Mouse (Mus musculus): ENCODE measurements around the gene Mrpl24.

The Mrpl24 gene

DNA sequence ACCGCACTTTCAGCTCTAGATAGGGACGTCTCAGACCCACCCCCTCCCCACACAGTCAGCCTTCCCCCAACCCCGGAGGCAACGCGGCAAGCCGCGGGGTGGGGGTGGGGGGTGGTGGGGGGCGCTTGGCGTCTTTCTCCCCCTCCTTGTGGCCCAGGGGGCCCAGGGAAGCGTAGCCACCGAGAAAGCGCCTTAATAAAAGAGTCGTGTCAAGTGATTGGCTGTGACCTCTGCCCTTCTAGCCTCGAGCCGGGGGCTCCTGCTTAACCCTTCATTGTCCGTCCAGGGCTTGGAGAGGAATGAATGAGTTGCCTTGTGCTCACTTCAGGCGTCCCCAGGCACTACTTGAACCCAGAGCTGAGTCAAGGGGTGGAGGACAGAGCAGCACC lies 28.5 kb downstream of the Mrpl24 start:
- no peak for DNase-seq

DNA sequence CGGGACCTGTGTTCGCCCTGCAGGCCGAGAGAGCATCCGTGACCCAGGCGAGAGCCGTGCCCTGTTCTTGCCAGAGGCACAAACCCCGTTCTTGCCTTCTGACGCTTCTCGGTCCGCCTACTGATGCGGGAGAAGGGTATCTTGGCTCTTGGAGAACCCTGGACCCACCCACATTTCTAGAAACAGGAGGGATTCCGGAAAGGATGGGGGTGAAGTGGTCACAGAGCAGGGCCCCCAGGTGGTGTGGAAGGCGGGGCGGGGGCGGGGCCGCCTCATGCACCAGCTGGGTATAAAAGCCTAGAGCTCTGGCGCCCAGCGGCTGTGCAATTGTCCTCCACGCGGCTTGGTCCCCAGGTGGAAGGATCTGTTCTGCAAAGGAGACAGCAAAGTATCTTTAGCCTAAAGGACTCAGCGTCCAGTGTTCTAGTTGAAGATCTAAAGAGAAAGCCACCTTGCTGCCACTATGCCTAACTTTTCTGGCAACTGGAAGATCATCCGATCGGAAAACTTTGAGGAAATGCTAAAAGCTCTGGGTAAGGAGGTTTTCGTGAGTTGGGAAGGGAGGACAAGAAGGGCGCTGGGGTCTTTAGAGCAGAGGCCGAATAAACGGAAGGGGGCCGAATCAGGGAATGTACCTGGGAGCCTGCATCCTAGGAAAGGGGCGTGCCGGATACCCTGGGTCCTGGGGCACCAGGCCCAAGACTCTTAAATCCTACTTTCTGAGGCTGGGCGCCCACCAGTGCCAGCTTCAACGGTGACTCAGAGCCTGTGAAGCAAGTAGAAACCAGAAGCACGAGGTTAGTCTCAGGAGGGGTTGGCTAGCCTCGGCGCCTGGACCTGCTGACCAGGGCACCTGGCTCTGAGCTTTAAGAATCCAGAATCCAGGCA lies 29.3 kb downstream of the Mrpl24 start, which contains the start of gene Crabp2:
TSS of gene Crabp2 (plus strand) at position 289 of the 888 bp plus-strand sequence.
- DNase-seq = peak in 1 of 2 experiments; percentile 27

DNA sequence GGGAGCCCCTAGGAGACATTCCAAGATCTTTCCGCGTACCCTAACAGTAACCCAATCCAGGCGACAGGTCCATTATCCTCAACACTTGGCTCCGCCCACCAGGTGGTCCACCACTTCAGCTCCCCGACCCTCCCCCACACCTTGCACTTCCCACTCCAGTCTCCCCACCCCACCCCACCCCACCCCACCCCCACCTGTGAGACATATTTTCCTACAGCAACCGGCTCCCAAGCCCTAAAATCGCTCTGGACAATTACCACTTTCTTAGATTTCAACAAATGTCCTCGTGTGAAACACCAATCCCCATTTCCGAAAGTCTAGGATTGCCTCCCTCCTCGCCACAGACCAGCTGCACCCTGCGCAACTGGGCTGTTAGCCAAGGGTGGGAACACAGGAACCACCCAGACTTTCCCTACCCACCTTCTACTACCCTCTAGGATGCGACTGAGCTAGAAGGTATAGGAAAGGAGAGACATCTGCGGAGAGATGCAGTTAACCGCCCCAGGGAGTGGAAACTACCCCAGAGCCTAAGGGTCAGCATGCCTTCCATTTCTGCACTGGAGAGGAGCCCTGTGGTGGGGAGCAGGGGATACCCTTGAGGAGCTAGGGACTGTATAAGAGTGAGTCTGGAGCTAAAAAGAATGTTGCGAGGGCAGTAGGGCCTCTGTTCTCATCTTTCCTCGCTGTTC lies 30.1 kb downstream of the Mrpl24 start:
- no peak for DNase-seq

DNA sequence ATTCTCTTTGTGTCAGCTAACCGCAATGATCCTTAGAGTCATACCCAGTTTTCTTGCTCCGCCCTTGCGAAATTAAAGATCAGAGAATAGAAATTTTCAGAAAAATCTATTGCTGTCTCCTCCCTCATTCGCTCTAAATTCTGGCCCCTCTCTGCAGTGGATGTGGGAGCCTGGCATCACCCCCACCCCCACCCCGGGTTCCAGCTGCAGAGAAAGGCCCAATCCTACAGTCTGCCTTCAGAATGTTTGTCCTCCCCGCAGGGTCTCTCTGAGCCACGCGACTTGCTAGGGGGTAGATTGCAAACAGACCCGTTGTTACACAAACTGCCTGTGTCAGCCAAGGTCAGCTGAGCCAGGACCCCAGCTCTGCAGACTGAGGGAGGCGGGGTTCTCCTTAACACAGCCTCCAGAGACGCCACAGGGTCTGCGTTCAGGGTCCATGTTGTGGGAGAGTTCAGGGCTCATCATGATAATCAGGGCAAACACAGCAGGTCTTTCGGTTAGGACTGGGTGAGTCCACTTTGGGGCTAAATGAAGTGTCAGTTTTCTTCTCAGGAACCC lies 30.7 kb downstream of the Mrpl24 start:
- DNase-seq = no peak

DNA sequence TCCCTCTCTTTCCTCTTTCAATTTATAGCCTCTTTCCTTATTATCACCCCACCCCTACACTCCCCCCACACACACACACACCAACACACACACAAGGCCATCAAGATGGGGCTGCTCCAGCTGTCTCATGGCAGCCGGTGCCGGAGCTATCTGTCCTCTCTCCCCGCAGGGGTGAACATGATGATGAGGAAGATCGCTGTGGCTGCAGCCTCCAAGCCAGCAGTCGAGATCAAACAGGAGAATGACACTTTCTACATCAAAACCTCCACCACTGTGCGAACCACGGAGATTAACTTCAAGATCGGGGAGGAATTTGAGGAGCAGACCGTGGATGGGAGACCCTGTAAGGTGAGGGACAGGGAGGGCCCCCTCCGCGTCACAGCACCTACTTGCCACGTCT lies 32.6 kb downstream of the Mrpl24 start:
- DNase-seq = no peak

DNA sequence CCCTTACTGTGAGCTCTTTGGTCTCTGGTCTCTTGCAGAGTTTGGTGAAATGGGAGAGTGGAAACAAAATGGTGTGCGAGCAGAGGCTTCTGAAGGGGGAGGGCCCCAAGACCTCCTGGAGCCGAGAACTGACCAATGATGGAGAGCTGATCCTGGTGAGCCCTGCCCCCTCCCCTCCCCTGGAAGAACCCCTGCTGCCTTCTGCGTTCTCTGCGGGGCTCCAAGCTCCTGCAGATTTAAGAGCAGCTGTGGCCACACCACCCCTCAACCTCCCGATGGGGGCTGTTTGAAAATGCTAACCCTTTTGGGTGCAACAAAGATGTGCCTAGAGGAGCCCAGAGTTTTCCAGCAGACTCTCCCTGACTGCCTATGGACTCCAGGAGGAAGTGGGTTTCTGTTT lies 33.1 kb downstream of the Mrpl24 start:
- peak; percentile 47 to 70 for DNase-seq

DNA sequence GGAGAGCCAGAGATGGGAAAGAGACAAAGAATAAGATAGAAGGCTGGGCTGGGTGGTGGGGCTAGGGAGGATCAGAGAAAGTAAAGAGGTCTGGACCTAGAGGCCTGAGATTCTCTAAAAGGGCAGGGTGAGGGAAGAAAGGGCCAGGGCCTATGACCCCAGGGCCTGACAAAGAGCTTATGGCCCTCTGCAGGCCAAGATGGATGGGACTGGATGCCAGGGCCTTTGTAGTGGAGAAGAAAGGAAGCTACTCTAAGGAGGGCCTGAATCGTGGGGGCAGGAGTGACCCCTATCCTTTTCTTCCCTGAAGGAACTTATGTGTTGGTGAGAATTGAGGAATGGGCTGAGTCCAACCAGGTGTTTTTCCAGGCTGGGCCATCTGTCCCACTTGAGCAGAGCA lies 38.8 kb downstream of the Mrpl24 start:
- DNase-seq = no peak

DNA sequence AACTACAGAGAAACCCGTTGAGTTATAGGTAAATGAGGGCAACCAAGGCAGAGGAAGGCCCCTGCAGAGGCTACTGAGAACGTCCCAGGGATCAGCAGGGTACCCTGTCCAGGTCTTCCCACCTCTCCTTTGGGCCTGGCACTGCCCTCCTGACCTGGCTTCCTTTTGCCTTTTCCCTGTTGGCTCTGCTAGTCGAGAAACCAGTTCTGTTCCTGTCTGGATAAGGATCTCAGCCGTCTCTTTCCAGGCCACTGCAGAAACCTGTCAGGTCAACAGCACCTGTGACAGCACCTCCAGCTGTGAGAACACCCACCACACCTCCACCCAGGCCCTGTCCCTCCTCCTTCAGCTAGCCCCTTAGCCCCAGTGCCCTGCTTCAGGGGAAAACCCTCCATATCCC lies 39.2 kb downstream of the Mrpl24 start:
- no peak for DNase-seq

DNA sequence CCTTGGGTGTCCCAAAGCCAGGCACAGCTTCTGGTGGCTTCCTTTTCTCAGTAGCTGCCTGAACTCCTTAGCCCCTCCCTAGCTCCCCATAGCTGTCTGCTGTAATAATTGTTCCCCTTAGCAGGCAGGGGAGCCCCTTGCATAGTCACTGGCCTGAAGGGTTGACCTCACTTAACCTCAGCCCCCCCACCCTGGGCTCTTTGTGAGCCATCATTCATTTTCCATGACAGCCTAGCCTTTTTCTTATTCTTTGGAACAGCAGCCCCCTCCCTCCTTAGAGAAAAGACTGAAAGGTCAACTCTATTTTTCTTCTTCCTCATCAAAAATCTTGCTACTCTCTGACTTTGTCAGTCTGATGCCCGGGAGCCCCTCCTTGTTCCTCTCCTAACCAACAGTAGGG lies 39.7 kb downstream of the Mrpl24 start:
- DNase-seq = no peak

DNA sequence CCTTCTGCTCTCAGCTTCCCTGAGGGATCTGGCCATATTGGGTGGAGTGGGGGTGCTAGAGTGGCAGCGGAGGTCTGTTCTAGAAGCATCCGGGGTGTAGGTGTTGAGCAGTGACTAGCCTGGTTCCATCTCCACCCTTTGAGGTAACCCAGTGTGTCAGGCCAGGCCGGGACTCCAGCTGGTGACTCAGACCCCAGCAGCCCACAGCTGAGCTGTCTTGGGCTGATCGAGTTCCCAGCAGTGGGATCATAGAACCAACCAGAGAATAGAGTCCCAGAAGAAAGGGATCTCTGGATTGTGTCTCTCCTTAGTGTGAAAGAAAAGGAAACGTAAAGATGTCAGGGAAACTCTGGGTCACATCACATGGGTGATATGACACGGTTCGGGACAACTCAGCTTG lies 40.1 kb downstream of the Mrpl24 start:
- DNase-seq = no peak

DNA sequence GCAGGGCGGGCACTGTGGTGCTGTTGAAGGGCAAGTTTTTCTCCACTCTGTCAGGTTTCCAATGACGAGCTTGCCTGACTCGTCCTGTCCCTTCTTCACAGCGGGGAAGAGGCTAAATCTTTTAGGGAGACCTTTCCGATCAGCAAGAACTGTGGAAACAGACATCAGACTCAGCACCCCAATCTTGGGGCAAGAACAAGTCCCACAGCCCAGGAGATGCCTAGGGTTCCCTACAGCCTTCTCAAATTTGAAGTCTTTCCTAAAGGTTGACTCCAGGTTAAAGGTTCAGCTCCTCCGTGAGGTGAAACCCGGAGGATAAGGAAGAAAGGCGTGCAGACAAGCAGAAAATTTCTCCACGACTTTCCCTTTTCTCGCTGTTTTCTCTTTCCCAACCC lies 40.9 kb downstream of the Mrpl24 start:
- no peak for DNase-seq

DNA sequence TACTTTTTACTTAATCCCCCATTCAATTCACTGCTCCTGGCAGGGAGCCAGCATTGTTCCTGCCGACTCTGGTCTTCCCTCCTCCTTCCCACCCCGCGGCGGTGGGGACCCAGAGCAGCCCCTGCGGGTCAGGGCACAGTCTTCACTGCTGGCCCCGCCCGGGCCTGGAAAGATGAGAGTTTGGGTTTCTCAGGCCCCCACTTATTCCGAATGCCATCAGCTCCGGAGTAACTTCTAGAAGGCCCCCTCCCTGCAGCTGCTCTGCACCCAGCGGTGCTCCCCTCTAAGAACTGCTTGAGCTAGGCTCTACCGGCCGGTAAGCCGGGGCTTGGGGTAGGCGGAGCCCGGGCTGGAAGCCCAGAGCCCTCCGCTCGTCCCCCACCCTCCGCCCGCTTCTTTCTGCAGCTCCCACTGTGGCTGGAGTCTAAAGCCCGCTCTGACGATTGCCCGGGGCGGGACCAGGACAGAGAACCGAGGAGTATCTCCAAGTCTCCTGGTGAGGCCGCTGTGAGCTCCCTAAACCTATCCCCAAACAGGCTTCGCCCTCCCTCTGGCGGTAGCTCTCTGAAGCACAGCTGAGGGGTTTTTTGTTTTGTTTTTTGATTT lies 41.4 kb downstream of the Mrpl24 start:
- DNase-seq = peak; percentile 92 to 96

DNA sequence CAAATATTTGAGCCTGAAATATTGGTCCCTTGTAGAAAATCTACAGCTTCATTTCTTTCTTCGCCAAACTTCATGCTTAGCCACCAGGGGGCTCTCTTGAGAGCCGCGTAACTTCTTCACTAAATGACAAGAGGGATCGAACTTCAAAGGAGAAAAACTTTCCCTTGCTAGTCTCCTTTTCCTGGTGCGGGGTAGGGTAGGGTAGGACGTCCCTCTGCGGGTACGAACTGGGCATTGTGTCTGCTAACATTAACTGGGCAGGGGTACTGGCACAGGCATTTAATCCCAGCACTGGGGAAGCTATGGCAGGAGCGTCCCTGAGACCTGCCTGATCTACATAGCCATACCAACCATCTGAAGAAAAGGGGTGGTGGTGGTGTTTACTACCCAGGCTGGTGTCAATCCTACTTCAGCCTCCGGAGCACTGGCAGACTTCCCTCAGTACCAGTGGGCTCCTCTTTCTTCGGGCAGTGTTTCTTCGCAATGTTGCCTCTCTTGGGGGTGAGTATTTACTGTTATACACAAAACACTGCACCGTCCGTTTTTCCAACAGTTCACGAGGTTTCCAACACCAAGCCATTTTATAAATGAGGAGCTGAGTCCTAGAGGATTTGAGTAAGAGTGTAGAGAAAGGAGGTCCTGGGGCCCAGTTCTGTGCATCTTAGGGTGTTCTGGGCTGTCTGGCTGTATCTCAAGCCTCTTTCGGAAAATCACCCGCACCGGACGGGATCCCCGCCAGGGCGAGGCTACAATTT lies 51.1 kb downstream of the Mrpl24 start:
- peak; percentile 39 to 74 for DNase-seq

DNA sequence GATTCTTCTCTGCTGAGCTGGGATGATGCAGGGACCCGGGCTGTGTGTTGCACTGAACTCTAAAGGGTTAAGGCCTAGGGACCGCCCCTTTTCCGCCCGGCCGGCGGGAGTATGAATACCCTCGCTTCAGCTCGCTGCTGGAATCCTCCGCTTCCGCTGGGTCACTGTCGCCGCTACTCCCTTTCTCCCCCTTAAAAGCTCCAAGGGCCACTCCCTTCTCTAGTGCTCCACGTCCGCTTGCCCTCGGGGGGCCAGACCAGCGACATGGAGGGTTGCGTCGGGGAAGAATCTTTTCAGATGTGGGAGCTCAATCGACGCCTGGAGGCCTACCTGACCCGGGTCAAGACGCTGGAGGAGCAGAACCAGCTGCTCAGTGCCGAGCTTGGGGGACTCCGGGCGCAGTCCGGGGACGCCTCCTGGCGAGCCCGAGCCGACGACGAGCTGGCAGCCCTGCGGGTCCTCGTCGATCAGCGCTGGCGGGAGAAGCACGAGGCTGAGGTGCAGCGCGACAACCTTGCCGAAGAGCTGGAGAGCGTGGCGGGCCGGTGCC lies 51.7 kb downstream of the Mrpl24 start, which contains the start of gene Nes:
TSS of gene Nes (plus strand) at position 140 of the 550 bp plus-strand sequence.
- peak; percentile 87 to 90 for DNase-seq

DNA sequence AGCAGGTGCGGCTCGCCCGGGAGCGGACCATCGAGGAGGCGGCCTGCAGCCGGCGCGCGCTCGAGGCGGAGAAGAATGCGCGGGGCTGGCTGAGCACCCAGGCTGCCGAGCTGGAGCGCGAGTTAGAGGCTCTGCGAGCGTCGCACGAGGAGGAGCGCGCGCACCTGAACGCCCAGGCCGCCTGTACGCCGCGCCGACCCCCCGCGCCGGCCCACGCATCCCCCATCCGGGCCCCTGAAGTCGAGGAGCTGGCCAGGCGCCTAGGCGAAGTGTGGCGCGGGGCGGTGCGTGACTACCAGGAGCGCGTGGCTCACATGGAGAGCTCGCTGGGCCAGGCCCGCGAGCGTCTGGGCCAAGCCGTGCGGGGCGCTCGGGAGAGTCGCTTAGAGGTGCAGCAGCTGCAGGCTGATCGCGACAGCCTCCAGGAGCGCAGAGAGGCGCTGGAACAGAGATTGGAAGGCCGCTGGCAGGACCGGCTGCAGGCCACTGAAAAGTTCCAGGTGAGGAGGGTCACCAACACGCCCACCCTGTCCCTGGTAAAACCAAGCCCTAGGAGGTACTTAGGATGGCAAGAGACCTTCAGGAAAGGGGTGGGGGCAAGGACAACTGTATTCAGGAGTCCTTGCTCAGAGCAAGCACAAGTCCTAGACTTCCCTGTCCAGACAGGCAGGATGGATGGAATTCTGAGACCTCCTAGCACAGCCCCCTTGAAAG lies 52.3 kb downstream of the Mrpl24 start:
- DNase-seq = no peak

DNA sequence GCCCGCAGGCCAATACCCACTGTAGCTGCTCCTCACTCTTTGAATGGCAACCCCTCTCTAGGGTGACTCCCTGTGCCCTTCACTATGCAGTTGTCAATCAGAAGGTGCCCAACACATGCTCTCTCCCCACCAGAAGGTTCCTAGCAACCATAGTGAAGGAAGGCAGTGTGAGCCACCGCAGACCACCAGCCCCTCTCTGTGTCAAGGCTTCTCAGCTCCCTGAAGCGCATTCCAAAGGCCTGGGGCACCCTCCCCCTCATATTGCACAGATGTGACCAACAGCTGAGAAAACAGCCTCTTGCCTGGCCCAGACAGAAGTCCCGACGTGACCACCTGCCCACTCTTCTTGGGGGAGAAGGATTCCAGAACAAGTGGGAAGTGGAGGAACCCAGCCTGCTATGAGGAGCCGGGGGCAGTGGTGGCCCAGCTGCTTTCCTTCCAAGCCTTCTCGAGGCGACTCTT lies 52.9 kb downstream of the Mrpl24 start:
- no peak for DNase-seq

DNA sequence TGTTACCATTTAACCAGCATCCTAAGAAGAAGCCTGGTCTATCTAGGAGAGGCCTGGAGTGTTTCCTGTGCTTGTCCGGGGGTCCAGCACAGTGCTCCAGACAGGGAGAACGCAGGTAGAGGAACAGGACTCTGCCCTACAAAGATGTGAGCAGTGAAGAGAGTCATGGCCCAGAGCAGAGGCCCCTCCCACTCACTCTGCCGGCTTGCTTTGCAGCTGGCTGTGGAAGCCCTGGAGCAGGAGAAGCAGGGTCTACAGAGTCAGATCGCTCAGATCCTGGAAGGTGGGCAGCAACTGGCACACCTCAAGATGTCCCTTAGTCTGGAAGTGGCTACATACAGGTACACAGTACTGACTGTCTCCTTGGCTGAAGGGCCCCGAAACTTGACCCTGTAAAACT lies 53.5 kb downstream of the Mrpl24 start:
- no peak for DNase-seq
